Mouse (Mus musculus) cerebellum, adult (tissue): ENCODE results near the gene Col11a2.
"Not testable (repeated sequence)": the region's sequence is repeated elsewhere in the genome, so short reads cannot be mapped to it uniquely, and the experiment has no call there.

ENCODE experiments used
- ATAC-seq: cut with Nextera tagmentation; 2 replicates; pipeline ENCODE4 v1.9.2; 2017; ENCODE audit warnings: mild to moderate bottlenecking, moderate library complexity, mixed read lengths; ENCODE audit not compliant: insufficient number of reproducible peaks, low FRiP score, low TSS enrichment

Gene Col11a2

DNA sequence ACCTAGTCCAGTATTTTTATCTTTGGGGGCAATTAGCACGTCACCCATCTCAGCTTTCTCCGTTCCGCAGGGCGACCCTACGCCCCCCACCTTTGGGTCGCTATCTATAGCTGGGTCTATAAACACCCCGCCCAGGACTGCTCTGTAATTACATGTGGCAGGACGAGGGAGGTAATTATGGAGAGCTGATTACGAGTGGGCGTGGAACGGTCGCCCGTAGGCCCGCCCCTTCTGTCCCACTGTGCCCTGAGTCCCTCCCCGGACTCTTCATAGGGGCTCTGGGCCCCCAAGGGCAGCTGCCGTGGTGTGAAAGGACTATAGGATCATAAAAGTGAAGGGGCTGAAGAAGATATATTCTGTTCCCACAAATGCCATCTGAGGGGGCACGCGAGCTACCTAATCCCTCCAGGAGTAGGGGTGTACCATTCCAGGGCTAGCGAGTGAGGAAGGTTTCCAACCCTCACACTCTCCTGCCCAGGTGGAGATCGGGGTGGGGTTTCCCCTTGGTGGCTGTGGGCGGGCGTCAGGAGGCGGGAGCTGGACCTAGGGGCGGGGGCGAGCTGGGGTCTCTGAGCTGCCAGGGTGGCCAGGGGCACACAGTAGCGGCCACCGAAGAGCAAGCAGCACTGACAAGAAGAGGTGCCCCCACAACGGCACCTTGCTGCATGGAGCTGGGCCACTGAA lies at the start of gene Col11a2:
Gene Col11a2, plus strand, starts transcription at position 560 of the 684 bp plus-strand sequence.
- ATAC-seq: no peak

GRCm38 (mm10) chr17:33991788-33992664 lies 47.2 kb upstream of the Col11a2 start:
- ATAC-seq: no peak

GRCm38 (mm10) chr17:33994959-33995358 lies 44.3 kb upstream of the Col11a2 start:
- ATAC-seq: no peak

- no peak for ATAC-seq
Measured at GRCm38 (mm10) chr17:33995651-33996050, 43.6 kb upstream of the Col11a2 start.

- ATAC-seq: not testable (repeated sequence)
Measured at GRCm38 (mm10) chr17:33997025-33997424, 42.2 kb upstream of the Col11a2 start.

GRCm38 (mm10) chr17:33998697-33999096 lies 40.5 kb upstream of the Col11a2 start:
- not testable (repeated sequence) for ATAC-seq

- no peak for ATAC-seq
Measured at GRCm38 (mm10) chr17:33999341-34000149, 39.7 kb upstream of the Col11a2 start.

- ATAC-seq: peak; percentile 81; the same call in 1 of the 2 replicates
Measured at GRCm38 (mm10) chr17:34000150-34000537, 39.1 kb upstream of the Col11a2 start, which contains the start of gene H2-K1. H2-K1 (minus strand) TSS chr17:34000347.

DNA sequence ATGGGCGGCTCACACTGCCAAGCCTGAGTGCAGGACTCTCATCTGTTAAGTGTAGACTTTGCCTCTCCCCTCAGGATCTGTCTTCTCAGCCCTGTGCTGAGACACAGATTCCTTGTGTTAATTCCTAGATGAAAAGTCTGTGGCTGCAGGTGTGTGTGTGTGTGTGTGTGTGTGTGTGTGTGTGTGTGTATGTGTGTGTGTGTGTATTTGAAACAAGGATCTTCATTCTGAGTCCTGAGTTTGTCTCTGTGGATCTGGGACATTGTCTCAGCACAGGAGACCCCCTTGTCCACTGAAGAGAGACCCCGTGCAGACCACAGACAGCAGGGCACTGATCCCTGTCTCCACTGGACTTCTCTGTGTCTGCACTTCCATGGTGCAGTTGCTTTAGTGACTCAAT lies 38.4 kb upstream of the Col11a2 start:
- ATAC-seq: not testable (repeated sequence)

DNA sequence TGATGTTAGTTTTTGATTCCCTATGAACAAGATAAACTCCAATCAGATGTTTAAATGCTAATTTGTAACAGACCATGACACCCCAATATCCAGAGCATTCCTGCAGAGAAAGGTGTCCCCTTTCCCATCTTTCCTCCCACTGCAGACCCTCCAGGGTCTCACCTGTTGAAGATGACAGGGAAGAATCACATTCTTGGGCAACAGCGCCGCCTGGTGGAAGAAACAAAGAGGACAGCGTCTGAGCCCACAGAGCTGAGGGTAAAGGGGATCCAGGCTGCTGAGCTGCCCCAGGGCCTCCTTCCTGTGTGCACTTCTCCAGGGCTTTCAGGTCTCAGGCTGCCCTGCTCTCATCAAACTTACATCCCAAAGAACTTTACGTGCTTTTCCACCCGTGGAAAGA lies 35.8 kb upstream of the Col11a2 start:
- ATAC-seq: no peak

GRCm38 (mm10) chr17:34006570-34006969 lies 32.7 kb upstream of the Col11a2 start:
- no peak for ATAC-seq

- ATAC-seq: no peak
Measured at GRCm38 (mm10) chr17:34010156-34010555, 29.1 kb upstream of the Col11a2 start.

DNA sequence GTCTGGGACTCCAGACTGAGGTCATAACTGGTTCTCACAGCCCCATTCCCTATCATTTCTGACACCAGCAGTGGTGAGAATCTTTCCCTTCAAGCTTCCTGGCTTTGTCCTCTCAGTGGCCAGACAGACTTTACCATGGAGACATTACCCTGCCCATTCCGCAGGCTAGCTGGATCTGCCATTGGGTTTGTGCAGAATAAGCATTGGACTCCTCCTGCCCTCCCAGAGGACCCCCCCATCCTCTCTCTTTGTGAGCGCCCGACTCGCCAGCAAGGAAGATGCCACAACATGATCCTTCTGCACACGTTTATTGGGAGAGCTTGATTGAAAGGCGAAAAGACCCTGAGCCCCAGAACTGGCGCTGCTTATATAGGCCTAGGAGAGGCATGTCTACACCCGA lies 25.8 kb upstream of the Col11a2 start:
- ATAC-seq: no peak

DNA sequence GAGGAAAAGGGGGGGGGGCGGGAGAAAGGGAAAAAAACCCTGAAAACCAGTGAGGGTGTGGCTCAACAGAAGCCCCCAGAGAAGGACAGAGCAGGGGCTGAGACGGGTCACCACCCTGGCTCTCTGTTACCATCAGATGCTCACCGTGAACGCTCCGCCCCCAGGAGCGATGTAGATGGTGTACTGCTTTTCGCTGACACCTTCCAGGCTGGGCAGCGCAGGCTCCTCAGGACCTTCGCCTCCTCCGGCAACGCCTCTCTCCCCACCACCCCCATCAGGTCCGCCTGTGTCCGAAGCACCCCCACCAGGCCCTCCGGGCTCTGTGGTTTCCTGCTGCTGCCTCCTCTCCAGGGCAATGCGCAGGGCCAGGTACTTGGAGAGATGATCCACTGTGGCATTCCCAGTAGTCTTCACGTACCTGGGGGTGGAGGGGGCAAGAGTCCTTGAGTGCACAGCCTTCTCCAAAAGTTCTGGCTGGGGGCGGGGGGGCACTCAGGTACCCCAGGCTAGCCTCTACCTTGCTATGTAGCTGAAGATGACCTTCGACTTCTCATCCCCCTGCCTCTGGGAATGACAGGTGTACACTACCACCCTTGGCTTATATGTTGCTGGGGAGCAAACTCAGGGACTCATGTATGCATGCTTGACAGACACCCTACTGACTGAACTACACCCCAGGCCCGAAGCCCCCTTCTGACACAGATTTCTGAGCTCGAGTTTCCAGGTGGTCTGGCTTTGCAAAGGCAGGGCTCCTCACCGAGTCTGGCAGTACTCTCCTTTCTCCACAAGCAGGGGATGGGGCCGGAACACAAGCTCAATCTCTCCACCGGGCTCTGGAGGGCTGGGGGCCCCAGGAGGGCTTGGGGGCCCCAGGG lies 17.5 kb upstream of the Col11a2 start:
- no peak for ATAC-seq

DNA sequence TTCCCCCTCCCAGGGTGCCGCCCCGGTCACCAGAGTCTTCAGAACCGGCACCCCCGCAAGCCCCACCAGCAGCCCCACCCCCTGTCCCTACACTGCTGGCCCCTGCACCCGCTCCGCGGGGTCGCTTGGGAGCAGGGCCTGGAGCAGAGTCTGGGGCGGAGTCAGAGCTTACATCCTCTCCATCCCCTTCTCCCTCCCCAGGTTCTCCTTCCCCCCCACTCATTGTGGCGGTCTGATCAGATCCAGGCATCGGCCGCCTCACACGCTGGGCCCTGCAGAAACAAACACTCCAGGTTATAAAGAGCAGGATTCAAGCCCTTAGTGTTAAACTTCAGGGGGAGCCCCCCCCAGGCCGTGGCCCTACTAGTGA lies 16.8 kb upstream of the Col11a2 start:
- ATAC-seq: no peak

- no peak for ATAC-seq
Measured at GRCm38 (mm10) chr17:34022987-34023386, 16.2 kb upstream of the Col11a2 start.

GRCm38 (mm10) chr17:34023678-34024077 lies 15.6 kb upstream of the Col11a2 start:
- ATAC-seq: no peak

DNA sequence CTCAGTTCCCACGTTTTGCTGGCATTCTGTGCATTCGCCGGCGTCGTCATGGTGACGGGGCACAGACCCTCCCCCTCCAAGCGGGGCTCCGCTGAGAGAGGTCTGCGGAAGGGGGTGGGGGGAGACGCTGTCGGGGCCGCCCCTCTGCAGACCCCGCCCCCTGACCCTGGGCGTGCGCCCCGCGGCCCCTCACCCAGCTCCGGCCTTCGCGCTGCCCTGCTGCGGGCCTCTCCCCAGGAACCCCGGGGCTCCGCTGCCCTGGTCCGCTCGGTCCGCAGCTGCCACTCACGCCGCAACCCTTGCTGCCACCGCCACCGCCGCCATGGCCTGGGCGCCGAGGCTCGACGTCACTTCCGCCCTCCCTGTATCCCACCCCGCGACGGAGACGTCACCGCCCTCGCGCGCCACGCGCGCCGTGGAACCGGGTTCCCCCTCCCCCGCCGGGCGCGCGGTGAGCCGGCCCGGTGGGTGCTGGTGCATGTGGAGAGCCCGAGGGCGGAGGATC lies 14.9 kb upstream of the Col11a2 start, which contains the start of gene Ring1:
Gene Ring1, minus strand, starts transcription at position 364 of the 505 bp plus-strand sequence.
- peak; percentile 46 for ATAC-seq
